ENCODE assay signal across 11 mouse cellular contexts in the genomic region with DNA sequence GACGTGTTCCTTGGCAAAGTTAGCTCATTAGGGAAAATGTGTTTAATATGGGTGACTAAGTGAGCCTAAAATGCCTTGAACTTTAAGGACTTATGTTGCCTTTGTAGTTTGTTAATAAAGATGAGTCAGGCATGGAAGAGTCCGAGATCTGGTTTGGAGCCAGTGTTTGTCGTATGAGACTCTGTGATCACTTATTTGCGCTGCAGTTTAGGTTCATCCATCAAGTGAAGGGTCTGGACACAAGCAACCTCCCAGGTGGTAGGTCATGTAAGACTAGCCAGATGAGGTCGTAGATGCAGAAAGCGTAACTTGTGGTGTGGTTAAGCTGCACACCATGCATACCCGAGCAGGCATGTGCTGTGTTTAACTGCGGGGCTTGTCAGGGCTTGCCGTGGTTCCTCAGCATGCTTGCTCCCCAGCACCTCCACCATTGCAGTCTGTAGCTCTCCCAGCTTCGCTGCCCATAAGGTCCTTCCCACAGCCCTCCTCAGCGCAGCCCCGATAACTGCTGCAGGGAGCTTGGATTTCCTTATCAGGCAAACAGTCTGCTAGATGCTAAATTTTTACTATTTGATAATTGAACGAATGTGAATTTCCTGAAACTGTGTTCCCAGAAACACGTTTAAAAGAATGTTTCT. TPM values are rescaled to one million over a fixed set of nuclear protein-coding genes. Genes with fewer than 3 reads are reported as not detected.
DNase-seq lines count a peak whose midpoint lies in the region; ATAC-seq and TF ChIP-seq lines count a peak whose summit lies in the region.
"Had no signal": no experiment of that assay in that cellular context is flagged by ENCODE, and none has a peak within 500 bp of the region (broad histone marks: within the 10 kb centered on the region; RNA-seq: fewer than 3 reads in every experiment).

No protein-coding gene starts in this region.

- peaks cover 5% of the 10 kb centered on the region for H3K36me3 ChIP-seq in stomach, embryonic 14.5 days (ENCODE audit: control insufficient read depth, insufficient read depth, low read length)
- H3K36me3 ChIP-seq in stomach, postnatal 0 days (ENCODE audit: control insufficient read depth, insufficient read depth, low read length), result peaks cover 3% of the 10 kb centered on the region; the same call in 1 of the 2 replicates
- H3K36me3 ChIP-seq in limb, embryonic 13.5 days, result peaks cover 9% of the 10 kb centered on the region; the same call in 1 of the 2 replicates
- peaks cover 6% of the 10 kb centered on the region; the same call in 1 of the 2 replicates for H3K36me3 ChIP-seq in neural tube, embryonic 15.5 days

- TF ChIP-seq EP300 in stomach, postnatal 0 days (optimal IDR thresholded peaks at IDR 0.05), result no peak

- peak; percentile 37; the same call in 1 of the 2 replicates for ATAC-seq in stomach, embryonic 14.5 days (ENCODE audit: insufficient number of reproducible peaks, insufficient read depth, low FRiP score, low read depth)
- no peak for ATAC-seq in stomach, postnatal 0 days (ENCODE audit: low FRiP score, low TSS enrichment)
- no peak; the same call in 1 of the 2 replicates for ATAC-seq in limb, embryonic 13.5 days (ENCODE audit: low FRiP score, low read depth)
- no peak for ATAC-seq in neural tube, embryonic 15.5 days (ENCODE audit: low FRiP score)
- ATAC-seq: forebrain, embryonic 15.5 days had no signal

- no peaks in the 10 kb centered on the region for H3K4me1 ChIP-seq in stomach, embryonic 14.5 days (ENCODE audit: control insufficient read depth, insufficient read depth, low read length)
- H3K4me1 ChIP-seq in stomach, postnatal 0 days (replicated peaks; ENCODE audit: control insufficient read depth, insufficient read depth), result no peaks in the 10 kb centered on the region
- peaks cover 6% of the 10 kb centered on the region for H3K4me1 ChIP-seq in limb, embryonic 13.5 days
- no peaks in the 10 kb centered on the region for H3K4me1 ChIP-seq in neural tube, embryonic 15.5 days
- H3K4me1 ChIP-seq: forebrain, embryonic 15.5 days; midbrain, embryonic 10.5 days had no signal

- no peak for TF ChIP-seq CTCF in stomach, postnatal 0 days (IDR thresholded peaks at IDR 0.05; ENCODE audit: low read depth)
- TF ChIP-seq CTCF in brain, embryonic 14.5 days (IDR thresholded peaks at IDR 0.05; ENCODE audit: borderline replicate concordance, extremely low read depth, insufficient read depth, insufficient read length), result no peak
- TF ChIP-seq CTCF in left cerebral cortex, adult 2 months (IDR thresholded peaks at IDR 0.05), result no peak

- no peaks in the 10 kb centered on the region for H3K27me3 ChIP-seq in stomach, embryonic 14.5 days (ENCODE audit: control insufficient read depth, insufficient read depth, low read length)
- H3K27me3 ChIP-seq in stomach, postnatal 0 days (ENCODE audit: control insufficient read depth, insufficient read depth, low read length), result no peaks in the 10 kb centered on the region
- no peaks in the 10 kb centered on the region for H3K27me3 ChIP-seq in limb, embryonic 13.5 days
- H3K27me3 ChIP-seq in neural tube, embryonic 15.5 days (replicated peaks), result no peaks in the 10 kb centered on the region
- H3K27me3 ChIP-seq: forebrain, embryonic 15.5 days had no signal

- intact Hi-C loops in left cerebral cortex, adult 2 months (cut with DNase I), result loop anchor here (5.0 kb wide), 1 partner anchor 170 kb away; no protein-coding TSS in a partner anchor

- H3K4me3 ChIP-seq in stomach, embryonic 14.5 days (ENCODE audit: low read depth, low read length), result no peak overlapping the region
- no peak overlapping the region for H3K4me3 ChIP-seq in stomach, postnatal 0 days (ENCODE audit: low read depth, low read length)
- no peak overlapping the region for H3K4me3 ChIP-seq in limb, embryonic 13.5 days
- no peak overlapping the region for H3K4me3 ChIP-seq in neural tube, embryonic 15.5 days (replicated peaks)
- H3K4me3 ChIP-seq in left cerebral cortex, adult 2 months, result no peak overlapping the region
- H3K4me3 ChIP-seq: forebrain, embryonic 15.5 days; midbrain, embryonic 10.5 days had no signal

- H3K9ac ChIP-seq in stomach, embryonic 14.5 days (replicated peaks; ENCODE audit: low read depth, low read length), result no peak overlapping the region
- H3K9ac ChIP-seq in stomach, postnatal 0 days (ENCODE audit: low read length), result no peak overlapping the region
- no peak overlapping the region for H3K9ac ChIP-seq in limb, embryonic 13.5 days
- no peak overlapping the region for H3K9ac ChIP-seq in neural tube, embryonic 15.5 days (replicated peaks)
- H3K9ac ChIP-seq: forebrain, embryonic 15.5 days had no signal

- WGBS in stomach, embryonic 14.5 days, result 54% methylated on average over 14 of the region's 14 CpGs
- 60% methylated on average over 14 of the region's 14 CpGs for WGBS in stomach, postnatal 0 days
- 34% methylated on average over 14 of the region's 14 CpGs for WGBS in limb, embryonic 13.5 days
- 86% methylated on average over 14 of the region's 14 CpGs for WGBS in neural tube, embryonic 15.5 days

- no peak for TF ChIP-seq POLR2A in brain, embryonic 14.5 days (IDR thresholded peaks at IDR 0.05; ENCODE audit: borderline replicate concordance, extremely low read depth, insufficient read depth, insufficient read length, poor library complexity, severe bottlenecking)

- no peak overlapping the region for H3K27ac ChIP-seq in stomach, embryonic 14.5 days (ENCODE audit: low read length)
- no peak overlapping the region; the same call in 1 of the 2 replicates for H3K27ac ChIP-seq in stomach, postnatal 0 days (replicated peaks)
- H3K27ac ChIP-seq in limb, embryonic 13.5 days, result no peak overlapping the region; the same call in 1 of the 2 replicates
- no peak overlapping the region for H3K27ac ChIP-seq in neural tube, embryonic 15.5 days (replicated peaks)
- no peak overlapping the region for H3K27ac ChIP-seq in left cerebral cortex, adult 2 months
- H3K27ac ChIP-seq: forebrain, embryonic 15.5 days; midbrain, embryonic 10.5 days had no signal

- no peak overlapping the region for H3K4me2 ChIP-seq in stomach, embryonic 14.5 days (replicated peaks; ENCODE audit: low read depth, low read length)
- no peak overlapping the region for H3K4me2 ChIP-seq in stomach, postnatal 0 days (replicated peaks; ENCODE audit: low read depth)
- H3K4me2 ChIP-seq in limb, embryonic 13.5 days (replicated peaks), result peak overlapping the region; percentile 30
- no peak overlapping the region for H3K4me2 ChIP-seq in neural tube, embryonic 15.5 days
- H3K4me2 ChIP-seq: forebrain, embryonic 15.5 days had no signal

- no peaks in the 10 kb centered on the region for H3K9me3 ChIP-seq in stomach, embryonic 14.5 days (ENCODE audit: control insufficient read depth, low read depth, low read length)
- H3K9me3 ChIP-seq in stomach, postnatal 0 days (ENCODE audit: control insufficient read depth, low read length), result no peaks in the 10 kb centered on the region
- H3K9me3 ChIP-seq in limb, embryonic 13.5 days, result no peaks in the 10 kb centered on the region
- H3K9me3 ChIP-seq in neural tube, embryonic 15.5 days (replicated peaks), result no peaks in the 10 kb centered on the region
- H3K9me3 ChIP-seq: forebrain, embryonic 15.5 days; midbrain, embryonic 10.5 days had no signal

- no peak for DNase-seq in stomach, postnatal 0 days (ENCODE audit: low spot score)
- DNase-seq in brain, embryonic 14.5 days (ENCODE audit: low read depth), result peak; percentile 57
- peak; percentile 22 for DNase-seq in urinary bladder, postnatal 25 days (ENCODE audit: low spot score)
- DNase-seq in heart, adult 18-20 months, result no peak
- no peak for DNase-seq in left cerebral cortex, adult 2 months (ENCODE audit: extremely low spot score in 1 of 2, low spot score in 2 of 2)
- DNase-seq: cerebellum, adult 8-10 months had no signal

RNA-seq across cellular contexts. Expression of gene Vps13c, which starts 37.0 kb away (rescaled TPM):
- polyA plus RNA-seq in stomach, embryonic 14.5 days (2014; fragmentation: Nextera tagmentation; extraction: Ambion mirVana), result 11.4 and 12.5 TPM in 2 replicates
- polyA plus RNA-seq in stomach, postnatal 0 days (2015; fragmentation: Nextera tagmentation; extraction: Ambion mirVana), result 3.8 and 4.5 TPM in 2 replicates
- 19.2 and 20.7 TPM in 2 replicates for polyA plus RNA-seq in brain, embryonic 14.5 days (2012; rRNA removed)
- 4.4 and 4.6 TPM in 2 replicates for polyA plus RNA-seq in limb, embryonic 13.5 days (2015; fragmentation: Nextera tagmentation; extraction: Ambion mirVana)
- 8.0 and 8.4 TPM in 2 replicates for polyA plus RNA-seq in neural tube, embryonic 15.5 days (2015; fragmentation: Nextera tagmentation; extraction: Ambion mirVana)
- total RNA-seq in heart, adult 18-20 months (2021), result 10 to 100 TPM; 48.4 to 50.0 TPM
- total RNA-seq in left cerebral cortex, adult 2 months (2021), result 10 to 100 TPM; 82.2 to 83.8 TPM

RNA-seq across cellular contexts. Expression of gene C2cd4a, which starts 45.1 kb away (rescaled TPM):
- polyA plus RNA-seq in stomach, embryonic 14.5 days (2014; fragmentation: Nextera tagmentation; extraction: Ambion mirVana), result 1.4 and 1.9 TPM in 2 replicates
- 2.8 and 3.6 TPM in 2 replicates for polyA plus RNA-seq in stomach, postnatal 0 days (2015; fragmentation: Nextera tagmentation; extraction: Ambion mirVana)
- polyA plus RNA-seq in brain, embryonic 14.5 days (2012; rRNA removed), result 0.42 and 0.52 TPM in 2 replicates
- polyA plus RNA-seq in limb, embryonic 13.5 days (2015; fragmentation: Nextera tagmentation; extraction: Ambion mirVana), result 0.33 and 0.40 TPM in 2 replicates
- 0.68 and 0.78 TPM in 2 replicates for polyA plus RNA-seq in neural tube, embryonic 15.5 days (2015; fragmentation: Nextera tagmentation; extraction: Ambion mirVana)
- total RNA-seq in heart, adult 18-20 months (2021), result not detected
- under 1 TPM in 1 of 2 experiments, not detected in 1; 0.26 TPM for total RNA-seq in left cerebral cortex, adult 2 months (2021)
- polyA plus RNA-seq: midbrain, embryonic 10.5 days had no signal

Comparison
In these comparisons a context has a peak if more than half of its experiments do, and no peak if none do; other contexts are left out.
1. DNase-seq: peak in brain, embryonic 14.5 days (single experiment) and urinary bladder, postnatal 25 days (single experiment); none in stomach, postnatal 0 days (single experiment), heart, adult 18-20 months (0 of 2) and left cerebral cortex, adult 2 months (0 of 2).